Mouse (Mus musculus) liver, embryonic 14.5 days (tissue): ENCODE results near the gene Lrba. TPM values are rescaled to one million over a fixed set of nuclear protein-coding genes. Genes with fewer than 3 reads are reported as not detected.

Experiments used
- ATAC-seq: fragments of 200-750 bp; cut with Nextera tagmentation; 2 replicates; pipeline ENCODE4 v1.8.0; 2017; ENCODE audit warnings: moderate number of reproducible peaks, mild to moderate bottlenecking, moderate library complexity; ENCODE audit not compliant: insufficient read depth
- DNase-seq, 3 experiments: peaks; one replicate each; pipeline ENCODE4 v3.0.0-alpha.2; 2012 to 2013; ENCODE audit warnings: low read depth in 3 of 3, low spot score in 3 of 3
- H3K27ac ChIP-seq: fragments of 300-500 bp; sonication (generic); 2 replicates; pipeline ENCODE4 v1.5.1; 2014; ENCODE audit warnings: moderate library complexity, mild to moderate bottlenecking, control low read depth, inconsistent platforms
- H3K27me3 ChIP-seq: fragments of 300-500 bp; sonication (generic); 2 replicates; pipeline ENCODE4 v1.6.1; 2014; ENCODE audit warnings: mild to moderate bottlenecking, low read length, moderate library complexity; ENCODE audit not compliant: control insufficient read depth, insufficient read depth
- H3K36me3 ChIP-seq: fragments of 300-500 bp; sonication (generic); replicated peaks from 2 replicates; pipeline ENCODE4 v1.6.1; 2014; ENCODE audit warnings: low read depth; ENCODE audit not compliant: control insufficient read depth, insufficient read depth
- H3K4me1 ChIP-seq, 2 experiments: fragments of 200-500 bp in 1 of 2; fragments of 300-500 bp in 1 of 2; sonication (generic) in 1 of 2; replicated peaks; 2 replicates each; pipeline ENCODE4 v1.6.1; 2012 to 2014; ENCODE audit warnings: antibody characterized with exemption in 1 of 2, inconsistent platforms in 1 of 2, low read length in 1 of 2; ENCODE audit not compliant: control insufficient read depth in 2 of 2, insufficient read depth in 2 of 2
- H3K4me2 ChIP-seq: fragments of 300-500 bp; sonication (generic); 2 replicates; pipeline ENCODE4 v1.6.1; 2014; ENCODE audit warnings: low read depth, mild to moderate bottlenecking, control low read depth, moderate library complexity
- H3K4me3 ChIP-seq, 2 experiments: fragments of 200-500 bp in 1 of 2; fragments of 300-500 bp in 1 of 2; sonication (generic) in 1 of 2; 2 replicates each; pipeline ENCODE4 v1.5.1; 2012 to 2014; ENCODE audit warnings: low read depth in 2 of 2, low read length in 2 of 2, mild to moderate bottlenecking in 2 of 2, control low read depth in 1 of 2, inconsistent platforms in 1 of 2, moderate library complexity in 1 of 2; ENCODE audit not compliant: insufficient read depth in 1 of 2
- H3K9ac ChIP-seq: fragments of 300-500 bp; sonication (generic); replicated peaks from 2 replicates; pipeline ENCODE4 v1.6.1; 2014; ENCODE audit warnings: mild to moderate bottlenecking, control low read depth, moderate library complexity
- H3K9me3 ChIP-seq: fragments of 300-500 bp; sonication (generic); 2 replicates; pipeline ENCODE4 v1.6.1; 2016; ENCODE audit warnings: low read length, mixed read lengths; ENCODE audit not compliant: control insufficient read depth
- CTCF ChIP-seq: IDR thresholded peaks from 2 replicates; pipeline ENCODE4 v1.5.1; 2016; ENCODE audit warnings: antibody characterized with exemption, low read depth, control low read depth
- EP300 ChIP-seq: IDR thresholded peaks from 2 replicates; pipeline ENCODE4 v1.6.1; 2016; ENCODE audit warnings: antibody characterized with exemption, low read depth
- WGBS: fragments of 180-500 bp; shearing (Covaris S2); extraction: QIAGEN DNeasy Blood & Tissue Kit; methylation state at CpG from one replicate; pipeline ENCODE4 v1.1.7; 2014; ENCODE audit not compliant: insufficient replicate concordance; 5-methylcytosine and 5-hydroxymethylcytosine counted together
- polyA plus RNA-seq, 2 experiments: library from polyadenylated mRNA; depleted of rRNA in 1 of 2; stranded (reverse) in 1 of 2; unstranded in 1 of 2; fragments of >200 nt; fragmentation: Nextera tagmentation in 1 of 2; extraction: Ambion mirVana in 1 of 2; gene quantifications; 2 replicates each; pipeline versions ENCODE4 v1.2.1 to v1.2.3; 2012 to 2014

Lrba gene
- polyA plus RNA-seq, 2 experiments: 3.7 to 4.4 TPM

GRCm38 (mm10) chr3:86545945-86546344, 321.5 kb downstream of the Lrba start:
- Histone ChIP-seq H3K36me3 (no peaks in the 10 kb centered on the region), H3K27me3 (peaks cover 49% of the 10 kb centered on the region), H3K9me3 (no peaks in the 10 kb centered on the region), H3K4me3 (no peak overlapping the region), H3K9ac (no peak overlapping the region), H3K4me2 (peak overlapping the region; percentile 49), H3K4me1 (no peaks in the 10 kb centered on the region), H3K27ac (no peak overlapping the region)
- WGBS: 20% methylated on average over 5 of the region's 5 CpGs
- no peak for ATAC-seq
- TF ChIP-seq CTCF (no peak), EP300 (no peak)
- DNase-seq: no peak

DNA sequence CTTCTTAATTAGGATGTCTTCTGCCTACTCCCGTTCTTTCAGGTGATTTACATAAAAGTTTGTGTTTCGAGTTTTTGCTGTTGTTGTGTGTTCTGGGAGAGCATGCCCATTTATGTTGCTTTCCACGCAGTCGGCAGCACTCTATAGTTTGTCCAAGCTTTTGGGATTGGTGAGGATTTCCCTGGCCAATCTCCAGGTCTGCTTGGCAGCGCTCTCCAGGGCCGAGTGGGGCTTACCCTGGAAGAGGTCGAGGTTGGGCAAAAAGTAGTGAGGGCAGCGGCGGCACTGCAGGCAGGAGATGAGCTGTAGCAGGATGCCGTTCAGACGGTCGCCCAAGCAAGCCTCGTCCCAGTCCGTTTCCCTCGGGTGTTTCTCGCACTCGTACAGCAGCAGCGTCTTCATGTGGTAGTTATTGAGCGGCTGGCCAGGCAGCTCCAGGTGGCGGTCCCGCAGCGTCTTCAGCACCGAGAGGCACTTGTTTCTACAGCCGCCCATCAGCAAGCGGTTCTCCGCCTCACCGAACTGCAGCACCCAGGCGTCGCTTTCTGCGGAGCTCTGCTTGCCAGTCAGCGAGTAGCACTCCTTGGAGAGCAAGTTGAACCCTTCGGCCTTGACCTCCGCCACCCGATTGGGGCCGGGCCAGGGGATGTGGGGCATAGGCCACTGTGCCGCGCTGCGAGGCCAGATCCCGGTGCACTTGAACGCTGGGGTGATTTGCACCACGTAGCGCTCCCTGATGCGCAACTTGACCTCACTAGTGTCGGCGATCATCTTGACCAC, 322.2 kb downstream of the Lrba start:
- no peak overlapping the region for H3K27ac ChIP-seq
- 0 out of 2 replicates have a peak, but pooled peaks have one; percentile 6 for TF ChIP-seq CTCF
- no peak for TF ChIP-seq EP300
- peaks cover 55% of the 10 kb centered on the region for H3K27me3 ChIP-seq
- no peaks in the 10 kb centered on the region for H3K9me3 ChIP-seq
- ATAC-seq (peak; percentile 39; the same call in 1 of the 2 replicates), DNase-seq (no peak)
- 1% methylated on average over 45 of the region's 45 CpGs for WGBS
- H3K36me3 ChIP-seq: no peaks in the 10 kb centered on the region
- H3K9ac ChIP-seq: no peak overlapping the region
- no peaks in the 10 kb centered on the region for H3K4me1 ChIP-seq
- peak overlapping the region; percentile 49 for H3K4me2 ChIP-seq
- peak overlapping the region; percentile 42 to 44 for H3K4me3 ChIP-seq

DNA sequence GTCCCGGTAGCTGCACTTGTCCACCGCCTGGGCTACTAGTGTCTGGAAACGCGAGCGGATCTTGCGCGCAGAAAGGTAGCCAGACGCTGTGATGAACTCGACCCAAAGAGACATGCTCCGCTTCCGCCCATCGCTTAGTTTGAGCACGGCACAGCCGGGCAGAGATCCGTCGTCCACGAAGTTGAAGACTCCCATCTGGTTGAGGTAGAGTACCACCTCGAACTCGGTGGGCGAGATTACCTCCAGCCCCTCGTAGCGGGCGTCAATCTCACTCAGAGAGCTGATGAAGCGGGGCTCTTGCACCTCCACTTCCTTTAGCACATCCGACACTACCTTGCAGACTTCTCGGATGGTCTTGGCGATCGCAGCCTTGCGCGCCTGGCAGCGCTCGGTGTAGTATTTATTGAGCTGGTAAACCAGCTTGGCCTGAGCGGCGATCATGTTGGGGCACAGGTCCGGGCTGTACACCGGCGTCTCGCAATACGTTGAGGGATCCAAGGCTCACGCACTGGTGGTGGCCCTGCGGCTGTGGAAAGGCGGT, 322.8 kb downstream of the Lrba start:
- Histone ChIP-seq H3K9me3 (no peaks in the 10 kb centered on the region), H3K27ac (no peak overlapping the region), H3K9ac (no peak overlapping the region), H3K4me3 (peak overlapping the region; percentile 42 to 44), H3K27me3 (peaks cover 55% of the 10 kb centered on the region), H3K4me1 (no peaks in the 10 kb centered on the region), H3K36me3 (no peaks in the 10 kb centered on the region), H3K4me2 (peak overlapping the region; percentile 49)
- DNase-seq: no peak
- no peak for TF ChIP-seq EP300
- no peak for TF ChIP-seq CTCF
- 2% methylated on average over 42 of the region's 42 CpGs for WGBS
- no peak for ATAC-seq

GRCm38 (mm10) chr3:86548091-86549015, 323.9 kb downstream of the Lrba start, which contains the start of gene Mab21l2:
Gene Mab21l2, minus strand, starts transcription at chr3:86548629.
- Histone ChIP-seq H3K4me2 (peak within 1 kb of the TSS; percentile 49), H3K9ac (no peak within 1 kb of the TSS), H3K27ac (no peak within 1 kb of the TSS), H3K36me3 (no peaks in the 10 kb centered on the region), H3K4me3 (peak within 1 kb of the TSS; percentile 42 to 44), H3K9me3 (no peaks in the 10 kb centered on the region), H3K4me1 (no peaks in the 10 kb centered on the region), H3K27me3 (peaks cover 55% of the 10 kb centered on the region)
- ATAC-seq (no peak), DNase-seq (no peak)
- no peak for TF ChIP-seq CTCF
- no peak for TF ChIP-seq EP300
- WGBS: 2% methylated on average over 25 of the region's 25 CpGs
